Mouse (Mus musculus): ENCODE results near the gene Rhbdl2.

Rhbdl2 gene

GRCm38 (mm10) chr4:123787191-123787985 is at the start of gene Rhbdl2:
TSS of gene Rhbdl2 (plus strand) at chr4:123787874.
- DNase-seq (ENCODE audit: low read depth in 1 of 2, low spot score in 2 of 2) = no peak

GRCm38 (mm10) chr4:123738708-123739107 is 49.0 kb upstream of the Rhbdl2 start:
- no peak for DNase-seq (ENCODE audit: low read depth in 1 of 2, low spot score in 2 of 2)

GRCm38 (mm10) chr4:123742891-123743290 is 44.8 kb upstream of the Rhbdl2 start:
- no peak for DNase-seq (ENCODE audit: low read depth in 1 of 2, low spot score in 2 of 2)

- DNase-seq (ENCODE audit: low read depth in 1 of 2, low spot score in 2 of 2) = no peak
Observed at GRCm38 (mm10) chr4:123745221-123745775, 42.4 kb upstream of the Rhbdl2 start.

GRCm38 (mm10) chr4:123748726-123749415 is 38.8 kb upstream of the Rhbdl2 start:
- DNase-seq (ENCODE audit: low read depth in 1 of 2, low spot score in 2 of 2) = no peak

GRCm38 (mm10) chr4:123749484-123750130 is 38.1 kb upstream of the Rhbdl2 start:
- DNase-seq (ENCODE audit: low read depth in 1 of 2, low spot score in 2 of 2) = peak in 1 of 2 experiments; percentile 9

GRCm38 (mm10) chr4:123750152-123750651 is 37.5 kb upstream of the Rhbdl2 start, which contains the start of gene Akirin1:
TSS of gene Akirin1 (minus strand) at chr4:123750345.
- DNase-seq (ENCODE audit: low read depth in 1 of 2, low spot score in 2 of 2) = peak; percentile 81 to 94

- DNase-seq (ENCODE audit: low read depth in 1 of 2, low spot score in 2 of 2) = peak in 1 of 2 experiments; percentile 8
Observed at GRCm38 (mm10) chr4:123750707-123751312, 36.9 kb upstream of the Rhbdl2 start.

GRCm38 (mm10) chr4:123758306-123758705 is 29.4 kb upstream of the Rhbdl2 start:
- DNase-seq (ENCODE audit: low read depth in 1 of 2, low spot score in 2 of 2) = no peak

GRCm38 (mm10) chr4:123765071-123765470 is 22.6 kb upstream of the Rhbdl2 start:
- DNase-seq (ENCODE audit: low read depth in 1 of 2, low spot score in 2 of 2) = no peak

GRCm38 (mm10) chr4:123767807-123768206 is 19.9 kb upstream of the Rhbdl2 start:
- DNase-seq (ENCODE audit: low read depth in 1 of 2, low spot score in 2 of 2) = no peak

- DNase-seq (ENCODE audit: low read depth in 1 of 2, low spot score in 2 of 2) = no peak
Observed at GRCm38 (mm10) chr4:123768234-123768633, 19.4 kb upstream of the Rhbdl2 start.

GRCm38 (mm10) chr4:123792666-123793065 is 5.0 kb downstream of the Rhbdl2 start:
- no peak for DNase-seq (ENCODE audit: low read depth in 1 of 2, low spot score in 2 of 2)

- no peak for DNase-seq (ENCODE audit: low read depth in 1 of 2, low spot score in 2 of 2)
Observed at GRCm38 (mm10) chr4:123793136-123793535, 5.5 kb downstream of the Rhbdl2 start.

GRCm38 (mm10) chr4:123795057-123795456 is 7.4 kb downstream of the Rhbdl2 start:
- no peak for DNase-seq (ENCODE audit: low read depth in 1 of 2, low spot score in 2 of 2)

- DNase-seq (ENCODE audit: low read depth in 1 of 2, low spot score in 2 of 2) = no peak
Observed at GRCm38 (mm10) chr4:123797403-123797802, 9.7 kb downstream of the Rhbdl2 start.

- DNase-seq (ENCODE audit: low read depth in 1 of 2, low spot score in 2 of 2) = no peak
Observed at GRCm38 (mm10) chr4:123797856-123798255, 10.2 kb downstream of the Rhbdl2 start.

- DNase-seq (ENCODE audit: low read depth in 1 of 2, low spot score in 2 of 2) = no peak
Observed at GRCm38 (mm10) chr4:123803642-123804041, 16.0 kb downstream of the Rhbdl2 start.

- DNase-seq (ENCODE audit: low read depth in 1 of 2, low spot score in 2 of 2) = no peak
Observed at GRCm38 (mm10) chr4:123808304-123808703, 20.6 kb downstream of the Rhbdl2 start.

GRCm38 (mm10) chr4:123810475-123811295 is 23.0 kb downstream of the Rhbdl2 start:
- DNase-seq (ENCODE audit: low read depth in 1 of 2, low spot score in 2 of 2) = no peak
